Mouse (Mus musculus): ENCODE results near the gene Mllt3. TPM values are rescaled to one million over a fixed set of nuclear protein-coding genes. Genes with fewer than 3 reads are reported as not detected.

Mllt3 gene
- polyA plus RNA-seq, 1 experiment: 4.1 TPM

DNA sequence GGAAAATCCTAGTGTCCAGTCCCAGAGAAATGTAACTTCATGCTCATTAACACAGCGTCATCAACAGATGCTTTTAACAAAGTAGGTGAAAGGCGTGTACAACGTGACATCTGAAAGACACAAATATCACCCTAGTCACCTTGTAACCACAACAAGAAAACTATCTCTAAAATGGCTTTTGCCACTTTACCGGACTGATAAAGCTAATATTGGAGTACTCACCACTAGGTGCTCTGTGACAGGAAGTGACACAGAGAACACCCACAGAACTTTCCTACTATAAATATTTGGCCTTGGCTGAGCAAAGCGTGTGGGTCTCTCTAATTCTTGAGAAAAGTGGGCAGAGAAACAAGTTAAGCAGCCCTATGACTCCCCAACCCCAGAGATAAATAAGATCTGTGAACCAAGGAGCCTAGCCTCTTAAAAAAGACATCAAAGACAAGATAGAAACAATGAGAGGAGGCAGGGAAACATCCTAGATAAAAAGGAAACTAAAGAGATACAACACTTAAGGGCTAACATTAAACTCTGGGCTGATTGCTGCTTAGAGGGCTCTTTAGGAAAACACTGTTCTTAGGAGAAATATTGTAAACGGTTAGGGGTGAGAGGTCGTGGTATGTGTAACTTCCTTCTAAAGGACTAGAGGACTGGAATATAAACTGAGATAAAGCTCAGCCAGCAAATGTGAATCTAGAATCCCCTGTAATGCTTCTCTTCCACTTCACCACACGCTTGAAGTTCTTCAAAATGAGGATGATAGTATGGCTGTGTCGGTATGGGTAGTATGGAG, 29.8 kb downstream of the Mllt3 start:
- Histone ChIP-seq H3K27ac (ENCODE audit: insufficient read depth, low read length) (no peak overlapping the region), H3K4me3 (ENCODE audit: extremely low read depth, insufficient read depth, insufficient read length) (no peak overlapping the region), H3K4me1 (ENCODE audit: control insufficient read depth, insufficient read depth, insufficient read length) (0 out of 2 replicates have a peak, but pooled peaks cover 2% of the 10 kb centered on the region), H3K36me3 (ENCODE audit: control insufficient read depth, insufficient read depth, low read length) (no peaks in the 10 kb centered on the region), H3K27me3 (ENCODE audit: control insufficient read depth, insufficient read depth, low read length) (no peaks in the 10 kb centered on the region)
- 65% methylated on average over 9 of the region's 9 CpGs for WGBS
- no peak for DNase-seq (ENCODE audit: low read depth in 1 of 2, low spot score in 2 of 2)
- no peak for TF ChIP-seq POLR2A (IDR thresholded peaks at IDR 0.05; ENCODE audit: low read depth, low read length)
- TF ChIP-seq CTCF (IDR thresholded peaks at IDR 0.05; ENCODE audit: extremely low read depth, insufficient read depth, insufficient read length, insufficient replicate concordance): no peak

DNA sequence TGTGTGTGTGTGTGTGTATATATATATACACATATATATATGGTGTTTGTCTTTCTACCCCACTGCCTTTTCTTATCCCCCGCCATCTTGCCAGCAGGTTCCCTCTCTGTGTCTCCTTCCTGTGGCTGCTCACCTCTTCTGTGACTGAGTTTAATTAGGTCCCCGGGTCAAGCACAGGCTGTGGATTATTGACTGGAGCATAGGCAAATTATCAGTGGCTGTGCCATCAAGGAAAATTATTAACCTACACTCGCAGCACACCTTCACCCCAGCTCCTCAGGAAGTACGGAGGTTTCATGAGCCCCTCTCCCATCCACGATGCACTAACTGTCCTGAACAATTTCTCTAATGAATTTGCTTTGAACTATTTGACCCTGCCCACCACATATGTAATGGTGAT, 41.5 kb downstream of the Mllt3 start:
- H3K4me1 ChIP-seq (ENCODE audit: control insufficient read depth, insufficient read depth, insufficient read length): no peaks in the 10 kb centered on the region
- H3K4me3 ChIP-seq (ENCODE audit: extremely low read depth, insufficient read depth, insufficient read length): no peak overlapping the region
- no peaks in the 10 kb centered on the region for H3K27me3 ChIP-seq (ENCODE audit: control insufficient read depth, insufficient read depth, low read length)
- TF ChIP-seq CTCF (IDR thresholded peaks at IDR 0.05; ENCODE audit: extremely low read depth, insufficient read depth, insufficient read length, insufficient replicate concordance) (no peak), POLR2A (IDR thresholded peaks at IDR 0.05; ENCODE audit: low read depth, low read length) (no peak)
- H3K27ac ChIP-seq (ENCODE audit: insufficient read depth, low read length): no peak overlapping the region
- no peak for DNase-seq (ENCODE audit: low read depth in 1 of 2, low spot score in 2 of 2)
- WGBS: 94% methylated on average over 5 of the region's 5 CpGs
- no peaks in the 10 kb centered on the region for H3K36me3 ChIP-seq (ENCODE audit: control insufficient read depth, insufficient read depth, low read length)

DNA sequence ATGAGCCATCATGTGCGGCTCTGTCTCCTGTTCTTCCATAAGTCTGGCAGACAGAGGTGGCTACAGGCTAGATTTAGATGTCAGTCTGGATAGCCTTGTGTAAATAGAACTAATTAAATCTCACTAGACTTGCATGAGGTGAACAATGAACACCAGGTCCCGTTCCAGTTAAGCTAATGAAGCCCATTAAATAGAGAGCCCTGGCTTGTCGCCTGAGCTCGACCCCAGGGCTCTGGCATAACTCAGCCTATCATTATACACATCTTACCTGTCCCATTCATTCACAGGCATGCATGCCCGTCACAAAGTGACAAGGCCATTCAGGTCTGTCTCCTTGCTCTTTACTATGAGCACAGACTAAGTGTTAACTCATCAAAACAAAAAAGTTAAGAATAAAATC, 42.2 kb downstream of the Mllt3 start:
- Histone ChIP-seq H3K27me3 (ENCODE audit: control insufficient read depth, insufficient read depth, low read length) (no peaks in the 10 kb centered on the region), H3K36me3 (ENCODE audit: control insufficient read depth, insufficient read depth, low read length) (no peaks in the 10 kb centered on the region), H3K4me1 (ENCODE audit: control insufficient read depth, insufficient read depth, insufficient read length) (no peaks in the 10 kb centered on the region), H3K4me3 (ENCODE audit: extremely low read depth, insufficient read depth, insufficient read length) (no peak overlapping the region), H3K27ac (ENCODE audit: insufficient read depth, low read length) (no peak overlapping the region)
- no peak for DNase-seq (ENCODE audit: low read depth in 1 of 2, low spot score in 2 of 2)
- WGBS: 94% methylated on average over 5 of the region's 5 CpGs
- TF ChIP-seq CTCF (IDR thresholded peaks at IDR 0.05; ENCODE audit: extremely low read depth, insufficient read depth, insufficient read length, insufficient replicate concordance) (no peak), POLR2A (IDR thresholded peaks at IDR 0.05; ENCODE audit: low read depth, low read length) (no peak)

DNA sequence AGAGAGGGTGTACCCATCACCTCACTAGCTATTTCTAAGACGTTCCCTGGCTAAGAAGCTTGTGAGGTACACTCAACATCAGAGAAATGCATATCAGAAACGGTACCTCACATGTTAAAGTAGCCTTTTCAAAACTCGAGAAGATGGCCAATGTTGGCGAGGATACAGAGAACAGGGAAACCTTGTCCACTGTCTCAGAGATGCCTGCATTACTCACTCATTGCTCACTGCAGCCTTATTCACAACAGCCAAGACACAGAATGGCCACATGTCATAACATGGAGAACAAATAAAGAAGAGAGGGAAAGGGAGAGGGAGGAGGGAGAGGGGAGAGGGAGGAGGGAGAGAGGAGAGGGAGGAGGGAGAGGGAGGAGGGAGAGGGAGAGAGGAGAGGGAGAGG, 47.9 kb downstream of the Mllt3 start:
- DNase-seq (ENCODE audit: low read depth in 1 of 2, low spot score in 2 of 2): no peak
- H3K36me3 ChIP-seq (ENCODE audit: control insufficient read depth, insufficient read depth, low read length): no peaks in the 10 kb centered on the region; the same call in 1 of the 2 replicates
- 81% methylated on average over 4 of the region's 4 CpGs for WGBS
- no peaks in the 10 kb centered on the region for H3K27me3 ChIP-seq (ENCODE audit: control insufficient read depth, insufficient read depth, low read length)
- no peak overlapping the region for H3K27ac ChIP-seq (ENCODE audit: insufficient read depth, low read length)
- no peak for TF ChIP-seq POLR2A (IDR thresholded peaks at IDR 0.05; ENCODE audit: low read depth, low read length)
- TF ChIP-seq CTCF (IDR thresholded peaks at IDR 0.05; ENCODE audit: extremely low read depth, insufficient read depth, insufficient read length, insufficient replicate concordance): no peak
- no peak overlapping the region for H3K4me3 ChIP-seq (ENCODE audit: extremely low read depth, insufficient read depth, insufficient read length)
- H3K4me1 ChIP-seq (ENCODE audit: control insufficient read depth, insufficient read depth, insufficient read length): peaks cover 4% of the 10 kb centered on the region; the same call in 1 of the 2 replicates

DNA sequence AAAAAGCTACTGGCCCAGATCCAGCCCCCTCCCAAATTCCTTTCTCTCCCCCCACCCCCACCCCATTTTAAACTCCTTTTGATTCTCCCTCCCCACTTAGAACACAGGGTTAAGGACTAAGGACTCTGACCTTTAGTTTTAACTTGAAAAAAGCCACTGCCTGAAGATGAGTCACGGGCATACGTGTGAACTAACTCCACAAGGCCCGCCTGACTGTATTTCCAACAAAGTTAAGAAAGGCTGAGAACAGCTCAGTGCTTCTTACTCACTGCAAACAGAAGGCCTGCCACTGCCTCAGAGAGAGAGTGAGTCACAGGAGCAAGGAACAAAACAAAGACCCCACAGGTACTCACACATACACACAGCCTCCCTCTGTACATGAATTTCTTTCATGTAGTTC, 48.6 kb downstream of the Mllt3 start:
- no peaks in the 10 kb centered on the region; the same call in 1 of the 2 replicates for H3K36me3 ChIP-seq (ENCODE audit: control insufficient read depth, insufficient read depth, low read length)
- no peak overlapping the region for H3K27ac ChIP-seq (ENCODE audit: insufficient read depth, low read length)
- WGBS: 66% methylated on average over 3 of the region's 3 CpGs
- H3K4me1 ChIP-seq (ENCODE audit: control insufficient read depth, insufficient read depth, insufficient read length): peaks cover 4% of the 10 kb centered on the region; the same call in 1 of the 2 replicates
- no peak for TF ChIP-seq POLR2A (IDR thresholded peaks at IDR 0.05; ENCODE audit: low read depth, low read length)
- no peak for TF ChIP-seq CTCF (IDR thresholded peaks at IDR 0.05; ENCODE audit: extremely low read depth, insufficient read depth, insufficient read length, insufficient replicate concordance)
- H3K4me3 ChIP-seq (ENCODE audit: extremely low read depth, insufficient read depth, insufficient read length): no peak overlapping the region
- H3K27me3 ChIP-seq (ENCODE audit: control insufficient read depth, insufficient read depth, low read length): no peaks in the 10 kb centered on the region
- no peak for DNase-seq (ENCODE audit: low read depth in 1 of 2, low spot score in 2 of 2)

DNA sequence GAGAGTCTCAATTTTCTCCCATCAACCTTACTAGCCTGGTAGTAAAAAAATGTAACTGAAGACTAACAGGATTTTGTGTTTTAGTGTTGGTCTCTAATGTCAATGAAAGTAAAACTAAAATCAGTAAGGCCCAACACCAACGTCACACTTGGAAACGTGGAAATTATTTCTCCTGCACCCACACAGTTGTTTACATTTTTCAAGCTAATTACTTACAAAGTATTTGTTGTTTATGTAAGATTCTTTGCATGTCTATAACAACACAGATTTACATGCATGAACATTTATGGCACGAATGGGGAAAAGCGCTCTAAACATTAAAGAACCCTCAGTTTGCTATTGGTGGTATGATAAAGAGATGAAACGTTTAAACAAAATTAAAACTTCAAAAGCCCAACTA, 49.1 kb downstream of the Mllt3 start:
- Histone ChIP-seq H3K36me3 (ENCODE audit: control insufficient read depth, insufficient read depth, low read length) (no peaks in the 10 kb centered on the region; the same call in 1 of the 2 replicates), H3K4me3 (ENCODE audit: extremely low read depth, insufficient read depth, insufficient read length) (no peak overlapping the region), H3K27ac (ENCODE audit: insufficient read depth, low read length) (no peak overlapping the region), H3K27me3 (ENCODE audit: control insufficient read depth, insufficient read depth, low read length) (no peaks in the 10 kb centered on the region), H3K4me1 (ENCODE audit: control insufficient read depth, insufficient read depth, insufficient read length) (peaks cover 4% of the 10 kb centered on the region; the same call in 1 of the 2 replicates)
- DNase-seq (ENCODE audit: low read depth in 1 of 2, low spot score in 2 of 2): no peak
- WGBS: 73% methylated on average over 5 of the region's 5 CpGs
- TF ChIP-seq POLR2A (IDR thresholded peaks at IDR 0.05; ENCODE audit: low read depth, low read length): no peak

DNA sequence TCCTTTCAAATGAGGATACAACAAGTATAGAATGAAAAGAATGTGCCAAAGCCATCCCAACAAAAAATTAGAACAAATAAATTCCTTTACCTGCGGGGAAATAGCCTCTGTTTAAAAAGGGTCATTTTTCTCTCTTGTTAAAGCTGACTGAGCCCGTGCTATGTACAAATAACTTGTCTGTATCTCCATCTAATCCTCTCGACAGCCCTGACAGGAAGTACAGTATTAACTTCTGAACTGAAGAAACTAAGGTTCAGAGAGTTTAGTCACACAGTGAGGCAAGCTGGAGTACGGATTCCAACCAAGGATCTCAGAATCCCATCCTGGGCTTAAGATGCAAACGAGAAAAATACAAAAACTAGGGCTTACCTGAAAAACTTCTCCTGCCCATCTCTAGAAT, 50.6 kb downstream of the Mllt3 start:
- TF ChIP-seq POLR2A (IDR thresholded peaks at IDR 0.05; ENCODE audit: low read depth, low read length) (no peak), CTCF (IDR thresholded peaks at IDR 0.05; ENCODE audit: extremely low read depth, insufficient read depth, insufficient read length, insufficient replicate concordance) (no peak)
- DNase-seq (ENCODE audit: low read depth in 1 of 2, low spot score in 2 of 2): no peak
- 72% methylated on average over 5 of the region's 5 CpGs for WGBS
- no peak overlapping the region for H3K27ac ChIP-seq (ENCODE audit: insufficient read depth, low read length)
- H3K4me3 ChIP-seq (ENCODE audit: extremely low read depth, insufficient read depth, insufficient read length): no peak overlapping the region
- no peaks in the 10 kb centered on the region for H3K27me3 ChIP-seq (ENCODE audit: control insufficient read depth, insufficient read depth, low read length)
- no peaks in the 10 kb centered on the region; the same call in 1 of the 2 replicates for H3K36me3 ChIP-seq (ENCODE audit: control insufficient read depth, insufficient read depth, low read length)
- peaks cover 4% of the 10 kb centered on the region; the same call in 1 of the 2 replicates for H3K4me1 ChIP-seq (ENCODE audit: control insufficient read depth, insufficient read depth, insufficient read length)
